Mouse (Mus musculus): ENCODE results near the gene Naxe.

The Naxe gene

GRCm38 (mm10) chr3:88057902-88058696 is at the start of gene Naxe:
Naxe (minus strand) TSS chr3:88058495.
- in situ Hi-C loops (cut with MboI; ENCODE audit: low sequenced_read_pairs) = no loop called here

GRCm38 (mm10) chr3:88106126-88106525 is 47.8 kb upstream of the Naxe start:
- in situ Hi-C loops (cut with MboI; ENCODE audit: low sequenced_read_pairs) = no loop called here

GRCm38 (mm10) chr3:88102611-88103010 is 44.3 kb upstream of the Naxe start:
- in situ Hi-C loops (cut with MboI; ENCODE audit: low sequenced_read_pairs) = no loop called here

- in situ Hi-C loops (cut with MboI; ENCODE audit: low sequenced_read_pairs) = no loop called here
Observed at GRCm38 (mm10) chr3:88102196-88102595, 43.9 kb upstream of the Naxe start.

GRCm38 (mm10) chr3:88101736-88102135 is 43.4 kb upstream of the Naxe start:
- in situ Hi-C loops (cut with MboI; ENCODE audit: low sequenced_read_pairs) = no loop called here

GRCm38 (mm10) chr3:88100251-88100650 is 42.0 kb upstream of the Naxe start:
- in situ Hi-C loops (cut with MboI; ENCODE audit: low sequenced_read_pairs) = no loop called here

GRCm38 (mm10) chr3:88097666-88098065 is 39.4 kb upstream of the Naxe start:
- in situ Hi-C loops (cut with MboI; ENCODE audit: low sequenced_read_pairs) = no loop called here

- in situ Hi-C loops (cut with MboI; ENCODE audit: low sequenced_read_pairs) = no loop called here
Observed at GRCm38 (mm10) chr3:88094126-88094525, 35.8 kb upstream of the Naxe start.

- in situ Hi-C loops (cut with MboI; ENCODE audit: low sequenced_read_pairs) = no loop called here
Observed at GRCm38 (mm10) chr3:88090616-88091015, 32.3 kb upstream of the Naxe start.

GRCm38 (mm10) chr3:88090106-88090505 is 31.8 kb upstream of the Naxe start:
- in situ Hi-C loops (cut with MboI; ENCODE audit: low sequenced_read_pairs) = no loop called here

- in situ Hi-C loops (cut with MboI; ENCODE audit: low sequenced_read_pairs) = no loop called here
Observed at GRCm38 (mm10) chr3:88087688-88088087, 29.4 kb upstream of the Naxe start.

- in situ Hi-C loops (cut with MboI; ENCODE audit: low sequenced_read_pairs) = no loop called here
Observed at GRCm38 (mm10) chr3:88085459-88085858, 27.2 kb upstream of the Naxe start.

GRCm38 (mm10) chr3:88084001-88084400 is 25.7 kb upstream of the Naxe start:
- in situ Hi-C loops (cut with MboI; ENCODE audit: low sequenced_read_pairs) = no loop called here

GRCm38 (mm10) chr3:88082663-88083062 is 24.4 kb upstream of the Naxe start:
- in situ Hi-C loops (cut with MboI; ENCODE audit: low sequenced_read_pairs) = no loop called here

GRCm38 (mm10) chr3:88082224-88082618 is 23.9 kb upstream of the Naxe start:
- in situ Hi-C loops (cut with MboI; ENCODE audit: low sequenced_read_pairs) = no loop called here

- in situ Hi-C loops (cut with MboI; ENCODE audit: low sequenced_read_pairs) = no loop called here
Observed at GRCm38 (mm10) chr3:88081345-88082223, 23.3 kb upstream of the Naxe start, which contains the start of gene Iqgap3. Iqgap3 (plus strand) TSS chr3:88081971.

- in situ Hi-C loops (cut with MboI; ENCODE audit: low sequenced_read_pairs) = loop anchor here (10.0 kb wide), 1 partner anchor 63 kb away; no protein-coding TSS in a partner anchor
Observed at GRCm38 (mm10) chr3:88078204-88078603, 19.9 kb upstream of the Naxe start, which contains the start of gene Ttc24. Ttc24 (minus strand) TSS chr3:88078304.

- in situ Hi-C loops (cut with MboI; ENCODE audit: low sequenced_read_pairs) = loop anchor here (10.0 kb wide), 1 partner anchor 63 kb away; no protein-coding TSS in a partner anchor
Observed at GRCm38 (mm10) chr3:88077441-88077840, 19.1 kb upstream of the Naxe start.

GRCm38 (mm10) chr3:88074766-88075165 is 16.5 kb upstream of the Naxe start:
- in situ Hi-C loops (cut with MboI; ENCODE audit: low sequenced_read_pairs) = loop anchor here (10.0 kb wide), 1 partner anchor 60 kb away; no protein-coding TSS in a partner anchor

- in situ Hi-C loops (cut with MboI; ENCODE audit: low sequenced_read_pairs) = loop anchor here (10.0 kb wide), 1 partner anchor 60 kb away; no protein-coding TSS in a partner anchor
Observed at GRCm38 (mm10) chr3:88074351-88074750, 16.1 kb upstream of the Naxe start.

GRCm38 (mm10) chr3:88073631-88074030 is 15.3 kb upstream of the Naxe start:
- in situ Hi-C loops (cut with MboI; ENCODE audit: low sequenced_read_pairs) = loop anchor here (10.0 kb wide), 1 partner anchor 59 kb away; no protein-coding TSS in a partner anchor

Measured in CH12F3 (cell line).